Mouse (Mus musculus) liver (tissue): ENCODE measurements around the gene Slc22a17.

Experiments used
- DNase-seq: peaks from one replicate; pipeline ENCODE4 v3.0.0-alpha.2; 2020; ENCODE audit warnings: mixed read lengths

Gene Slc22a17

GRCm38 (mm10) chr14:54856703-54857102 lies 56.2 kb downstream of the Slc22a17 start:
- no peak for DNase-seq
